Mouse (Mus musculus) heart, embryonic 11.5 days (tissue): ENCODE results near the gene Dpysl5. TPM values are rescaled to one million over a fixed set of nuclear protein-coding genes. Genes with fewer than 3 reads are reported as not detected.

ENCODE experiments used
- ATAC-seq: fragments of 200-750 bp; cut with Nextera tagmentation; replicated peaks from 2 replicates; pipeline ENCODE4 v1.8.0; 2017; ENCODE audit warnings: moderate library complexity; ENCODE audit not compliant: insufficient number of reproducible peaks, low FRiP score, low TSS enrichment
- H3K27ac ChIP-seq: fragments of 300-500 bp; sonication (generic); 2 replicates; pipeline ENCODE4 v1.5.1; 2014; ENCODE audit warnings: mild to moderate bottlenecking, low read depth, low read length
- H3K27me3 ChIP-seq: fragments of 300-500 bp; sonication (generic); 2 replicates; pipeline ENCODE4 v1.6.1; 2014; ENCODE audit warnings: mild to moderate bottlenecking, low read length, mixed read lengths; ENCODE audit not compliant: control insufficient read depth, insufficient read depth
- H3K36me3 ChIP-seq: fragments of 300-500 bp; sonication (generic); 2 replicates; pipeline ENCODE4 v1.6.1; 2014; ENCODE audit warnings: mild to moderate bottlenecking, low read length, moderate library complexity, mixed read lengths; ENCODE audit not compliant: control insufficient read depth, insufficient read depth
- H3K4me1 ChIP-seq: fragments of 300-500 bp; sonication (generic); 2 replicates; pipeline ENCODE4 v1.6.1; 2014; ENCODE audit warnings: low read length; ENCODE audit not compliant: control insufficient read depth, insufficient read depth
- H3K4me2 ChIP-seq: fragments of 300-500 bp; sonication (generic); 2 replicates; pipeline ENCODE4 v1.6.1; 2014; ENCODE audit warnings: mild to moderate bottlenecking, moderate library complexity
- H3K4me3 ChIP-seq: fragments of 300-500 bp; sonication (generic); 2 replicates; pipeline ENCODE4 v1.5.1; 2014; ENCODE audit warnings: low read depth, low read length
- H3K9ac ChIP-seq: fragments of 300-500 bp; sonication (generic); 2 replicates; pipeline ENCODE4 v1.6.1; 2014; ENCODE audit warnings: mild to moderate bottlenecking, low read depth, low read length, moderate library complexity
- H3K9me3 ChIP-seq: fragments of 300-500 bp; sonication (generic); replicated peaks from 2 replicates; pipeline ENCODE4 v1.6.1; 2016; ENCODE audit warnings: low read length; ENCODE audit not compliant: control insufficient read depth
- WGBS: fragments of 180-500 bp; shearing (Covaris S2); extraction: QIAGEN DNeasy Blood & Tissue Kit; methylation state at CpG from one replicate; pipeline ENCODE4 v1.1.7; 2014; ENCODE audit not compliant: insufficient replicate concordance; 5-methylcytosine and 5-hydroxymethylcytosine counted together
- polyA plus RNA-seq: library from polyadenylated mRNA; unstranded; fragments of >200 nt; fragmentation: Nextera tagmentation; extraction: Ambion mirVana; gene quantifications from 2 replicates; pipeline ENCODE4 v1.2.1, GENCODE M21; 2014

The Dpysl5 gene
- polyA plus RNA-seq, 1 experiment from 2014 or later: 3.5 TPM

DNA sequence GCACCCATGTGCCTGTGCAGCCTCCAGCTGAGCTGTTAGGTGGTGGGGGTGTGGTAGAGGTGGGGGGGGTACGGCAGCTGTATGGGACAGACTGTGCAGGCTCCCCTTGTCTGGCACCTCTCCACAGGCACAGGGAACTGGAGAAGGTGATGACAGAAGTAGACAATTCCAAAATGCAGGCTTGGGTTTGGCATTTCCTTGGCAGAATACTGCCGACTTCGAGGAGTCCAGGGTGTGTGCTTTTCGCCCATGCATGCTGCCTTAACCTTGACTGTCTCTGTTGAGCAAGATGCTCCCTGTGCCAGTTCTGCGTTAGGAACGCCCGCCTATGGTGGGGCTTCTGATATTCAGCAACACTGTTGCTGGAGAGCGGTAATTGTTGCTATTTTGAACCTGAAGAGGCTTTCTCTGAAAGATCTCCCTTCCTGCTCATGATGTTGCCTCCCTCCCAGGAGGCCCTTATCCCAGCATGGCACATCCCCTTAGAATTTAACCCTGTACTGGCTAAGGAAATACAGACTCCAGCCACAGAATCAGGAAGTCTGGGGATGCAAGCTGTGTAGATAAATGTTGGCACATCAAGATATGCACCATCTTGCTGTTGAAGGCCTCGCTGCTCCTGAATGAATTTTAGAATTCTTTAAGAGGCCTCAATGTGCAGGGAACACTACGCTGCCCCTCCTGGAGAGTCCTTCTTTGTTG lies 26.9 kb downstream of the Dpysl5 start:
- 17% methylated on average over 10 of the region's 10 CpGs for WGBS
- no peak overlapping the region for H3K27ac ChIP-seq

DNA sequence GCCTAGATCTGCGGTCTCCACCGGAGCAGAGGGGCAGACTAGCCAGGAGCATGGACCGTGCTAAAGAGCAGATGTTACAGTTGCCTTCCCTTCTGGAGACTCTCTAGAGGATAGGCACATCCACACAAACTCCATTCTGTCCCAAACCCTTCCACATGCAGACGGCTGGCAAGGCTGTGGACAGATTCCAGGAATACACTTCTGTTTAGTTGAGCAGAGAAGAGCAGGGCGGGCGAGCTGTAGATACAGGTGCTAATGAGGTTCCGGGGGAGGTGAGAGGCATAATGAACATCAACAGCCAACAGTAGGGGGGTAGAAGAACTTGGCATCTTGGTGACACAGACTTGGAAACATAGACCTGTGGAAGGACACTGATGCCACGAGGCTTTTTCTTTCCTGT lies 28.2 kb downstream of the Dpysl5 start:
- peaks cover 16% of the 10 kb centered on the region for H3K4me1 ChIP-seq
- no peaks in the 10 kb centered on the region for H3K9me3 ChIP-seq
- no peak overlapping the region for H3K9ac ChIP-seq
- no peaks in the 10 kb centered on the region for H3K27me3 ChIP-seq
- H3K36me3 ChIP-seq: no peaks in the 10 kb centered on the region
- H3K27ac ChIP-seq: no peak overlapping the region
- WGBS: 58% methylated on average over 8 of the region's 8 CpGs
- no peak for ATAC-seq
- H3K4me3 ChIP-seq: no peak overlapping the region
- H3K4me2 ChIP-seq: no peak overlapping the region

More for the DNA sequence above, 26.9 kb downstream of the Dpysl5 start:
- H3K9me3 ChIP-seq: no peaks in the 10 kb centered on the region
- no peak overlapping the region for H3K9ac ChIP-seq
- no peaks in the 10 kb centered on the region for H3K36me3 ChIP-seq
- no peak overlapping the region for H3K4me3 ChIP-seq
- no peak; the same call in 1 of the 2 replicates for ATAC-seq
- H3K4me1 ChIP-seq: peaks cover 19% of the 10 kb centered on the region
- H3K4me2 ChIP-seq: peak overlapping the region; percentile 33
- no peaks in the 10 kb centered on the region for H3K27me3 ChIP-seq

DNA sequence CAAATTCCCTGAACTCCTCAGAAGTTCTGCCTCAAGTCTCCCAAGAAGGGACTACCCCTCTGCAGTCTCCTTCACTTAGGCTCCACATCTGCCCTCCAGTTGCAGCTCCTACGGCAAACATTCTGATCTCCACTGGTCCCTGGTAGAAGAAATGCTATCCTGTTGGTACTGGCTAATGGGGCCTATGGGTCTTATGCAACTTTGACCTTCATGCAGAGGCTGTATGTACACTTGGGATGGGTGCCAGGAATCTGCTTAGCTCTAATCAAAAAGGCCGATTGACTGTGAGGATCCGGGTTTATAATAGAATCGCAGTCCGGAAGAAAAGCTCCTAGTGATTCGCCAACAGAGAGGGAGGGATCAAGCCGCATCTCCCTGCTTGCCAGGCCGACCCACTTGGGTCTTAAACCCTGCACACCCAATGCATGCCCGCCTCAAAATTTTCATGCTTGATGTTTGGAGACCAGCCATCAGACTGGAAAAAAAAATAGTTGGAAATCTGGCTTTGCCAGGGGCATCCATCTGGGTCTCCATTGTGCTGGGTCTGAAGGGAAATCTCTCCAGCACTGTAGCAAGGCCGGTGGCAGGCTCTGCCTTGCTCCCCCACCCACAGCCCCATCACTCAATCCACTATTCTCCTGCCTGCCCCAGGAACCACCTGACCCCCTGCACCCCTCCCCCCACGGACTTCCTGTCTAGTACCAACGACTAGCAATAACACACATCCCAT lies 38.4 kb downstream of the Dpysl5 start:
- 78% methylated on average over 12 of the region's 12 CpGs for WGBS
- no peaks in the 10 kb centered on the region for H3K27me3 ChIP-seq
- H3K4me3 ChIP-seq: no peak overlapping the region
- no peak overlapping the region for H3K27ac ChIP-seq
- no peaks in the 10 kb centered on the region for H3K9me3 ChIP-seq
- no peaks in the 10 kb centered on the region for H3K36me3 ChIP-seq
- no peaks in the 10 kb centered on the region; the same call in 1 of the 2 replicates for H3K4me1 ChIP-seq
- no peak overlapping the region for H3K9ac ChIP-seq
- no peak for ATAC-seq
- no peak overlapping the region for H3K4me2 ChIP-seq

GRCm38 (mm10) chr5:30751071-30751470 lies 39.7 kb downstream of the Dpysl5 start:
- Histone ChIP-seq H3K36me3 (no peaks in the 10 kb centered on the region), H3K9ac (no peak overlapping the region), H3K4me2 (no peak overlapping the region), H3K27me3 (no peaks in the 10 kb centered on the region), H3K9me3 (no peaks in the 10 kb centered on the region), H3K4me3 (no peak overlapping the region), H3K27ac (no peak overlapping the region), H3K4me1 (no peaks in the 10 kb centered on the region; the same call in 1 of the 2 replicates)
- ATAC-seq: no peak
- WGBS: 57% methylated on average over 5 of the region's 5 CpGs

GRCm38 (mm10) chr5:30753128-30753527 lies 41.8 kb downstream of the Dpysl5 start:
- ATAC-seq: no peak
- H3K9ac ChIP-seq: no peak overlapping the region
- H3K4me2 ChIP-seq: no peak overlapping the region
- WGBS: 79% methylated on average over 4 of the region's 4 CpGs
- no peaks in the 10 kb centered on the region; the same call in 1 of the 2 replicates for H3K4me1 ChIP-seq
- no peak overlapping the region for H3K27ac ChIP-seq
- no peak overlapping the region for H3K4me3 ChIP-seq
- H3K27me3 ChIP-seq: no peaks in the 10 kb centered on the region
- no peaks in the 10 kb centered on the region for H3K9me3 ChIP-seq
- H3K36me3 ChIP-seq: no peaks in the 10 kb centered on the region

- H3K36me3 ChIP-seq: no peaks in the 10 kb centered on the region
- no peaks in the 10 kb centered on the region for H3K9me3 ChIP-seq
- no peaks in the 10 kb centered on the region for H3K27me3 ChIP-seq
- no peak overlapping the region for H3K4me3 ChIP-seq
- H3K9ac ChIP-seq: no peak overlapping the region
- ATAC-seq: no peak
- H3K4me2 ChIP-seq: no peak overlapping the region
- WGBS: 69% methylated on average over 5 of the region's 5 CpGs
- H3K27ac ChIP-seq: no peak overlapping the region
- H3K4me1 ChIP-seq: no peaks in the 10 kb centered on the region
Measured at GRCm38 (mm10) chr5:30755215-30755614, 43.9 kb downstream of the Dpysl5 start.

DNA sequence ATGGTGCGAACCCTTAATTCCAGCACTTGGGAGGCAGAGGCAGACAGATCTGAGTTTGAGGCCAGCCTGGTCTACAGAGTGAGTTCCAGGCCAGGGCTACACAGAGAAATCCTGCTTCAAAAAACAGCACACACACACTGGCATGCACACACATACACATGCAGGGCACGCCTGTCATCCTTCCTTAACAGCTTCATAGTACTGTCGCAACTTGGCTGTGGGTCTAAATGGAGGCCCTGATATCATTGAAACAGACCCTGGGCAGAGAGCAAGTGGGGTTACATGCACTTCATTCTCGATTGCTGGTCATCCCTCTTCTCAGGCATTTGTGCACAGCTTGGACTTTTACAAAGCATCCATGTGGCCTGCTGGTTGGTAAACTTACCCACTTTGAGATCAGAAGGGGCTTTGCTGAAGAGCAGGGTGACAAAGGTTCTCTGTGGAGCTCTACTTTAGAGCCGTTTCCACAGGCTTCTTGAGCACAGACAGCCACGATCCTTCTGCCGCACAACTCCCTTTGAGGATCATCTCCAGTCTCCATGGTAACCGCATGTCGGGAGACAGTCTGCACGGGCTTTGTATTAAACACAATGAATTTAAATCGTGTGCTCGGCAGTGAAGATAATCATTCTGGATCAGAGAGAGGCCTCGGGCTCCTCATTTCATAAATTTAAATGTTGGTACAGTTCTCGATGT lies 51.6 kb downstream of the Dpysl5 start:
- Histone ChIP-seq H3K36me3 (no peaks in the 10 kb centered on the region), H3K27me3 (no peaks in the 10 kb centered on the region), H3K9me3 (no peaks in the 10 kb centered on the region), H3K4me3 (no peak overlapping the region), H3K27ac (no peak overlapping the region), H3K4me2 (no peak overlapping the region), H3K9ac (no peak overlapping the region), H3K4me1 (peaks cover 12% of the 10 kb centered on the region; the same call in 1 of the 2 replicates)
- no peak for ATAC-seq
- 80% methylated on average over 14 of the region's 14 CpGs for whole genome bisulfite sequencing

DNA sequence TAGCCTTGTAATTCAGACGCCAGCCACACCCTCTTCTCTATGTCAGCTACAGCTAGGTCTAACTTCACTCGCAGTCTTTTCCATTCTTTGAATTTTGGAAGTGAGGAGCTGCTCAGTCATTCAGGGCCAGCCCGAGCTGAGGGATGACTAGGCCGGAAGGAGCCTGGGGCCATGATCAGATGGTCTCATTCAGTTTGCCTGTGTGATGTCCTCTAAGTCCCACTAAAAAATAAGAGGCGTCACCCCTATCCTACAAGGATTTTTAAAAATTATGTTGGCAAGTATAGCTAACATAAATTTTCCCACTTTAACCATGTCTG lies 52.1 kb downstream of the Dpysl5 start:
- H3K4me3 ChIP-seq: no peak overlapping the region
- H3K9ac ChIP-seq: no peak overlapping the region
- ATAC-seq: no peak
- no peaks in the 10 kb centered on the region for H3K9me3 ChIP-seq
- WGBS: 85% methylated on average over 5 of the region's 5 CpGs
- H3K27me3 ChIP-seq: no peaks in the 10 kb centered on the region
- no peak overlapping the region for H3K4me2 ChIP-seq
- H3K36me3 ChIP-seq: no peaks in the 10 kb centered on the region
- no peak overlapping the region for H3K27ac ChIP-seq
- peaks cover 17% of the 10 kb centered on the region for H3K4me1 ChIP-seq
